Mouse (Mus musculus): ENCODE results near the gene Selenoo.

Gene Selenoo

DNA sequence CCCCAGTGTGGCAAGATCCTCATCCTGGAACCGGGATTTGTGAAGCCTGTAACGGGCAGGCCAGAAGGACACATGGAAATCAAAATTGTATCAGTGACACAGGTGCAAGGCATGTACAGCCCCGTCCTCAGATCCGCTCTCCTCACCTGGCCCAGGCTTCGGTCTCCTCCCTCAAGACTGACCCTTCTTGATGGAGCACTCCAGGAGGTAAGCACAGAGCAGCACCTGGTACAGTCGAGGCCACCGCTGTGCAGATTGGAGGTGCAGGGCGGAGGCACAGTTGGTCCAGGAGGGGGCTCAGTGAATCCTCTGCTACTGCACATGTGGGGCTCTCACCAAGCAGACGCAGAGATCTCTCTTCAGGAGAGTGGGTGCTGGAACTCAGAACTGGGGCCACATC lies 36.5 kb downstream of the Selenoo start:
- in situ Hi-C loops (cut with MboI; ENCODE audit: low sequenced_read_pairs) = no loop called here

DNA sequence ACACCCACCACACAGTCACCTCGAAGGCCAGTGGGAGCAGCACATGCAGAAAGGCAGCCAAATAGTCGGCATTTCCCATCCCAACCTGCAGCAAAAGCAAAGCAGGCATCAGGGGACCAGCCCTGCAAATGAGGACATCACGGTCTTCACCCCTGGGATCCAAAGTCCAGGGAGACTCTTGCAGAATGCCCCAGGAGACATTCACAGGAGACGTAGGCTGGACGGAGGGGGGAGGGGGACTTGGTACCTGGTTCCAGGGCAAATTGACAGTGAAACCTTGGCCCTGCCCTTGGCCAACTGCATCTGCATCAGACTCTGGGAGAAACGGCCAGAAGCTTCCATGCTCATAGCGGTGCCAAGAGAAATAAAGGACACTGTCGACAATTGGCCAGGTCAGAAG lies 37.7 kb downstream of the Selenoo start:
- in situ Hi-C loops (cut with MboI; ENCODE audit: low sequenced_read_pairs) = no loop called here

DNA sequence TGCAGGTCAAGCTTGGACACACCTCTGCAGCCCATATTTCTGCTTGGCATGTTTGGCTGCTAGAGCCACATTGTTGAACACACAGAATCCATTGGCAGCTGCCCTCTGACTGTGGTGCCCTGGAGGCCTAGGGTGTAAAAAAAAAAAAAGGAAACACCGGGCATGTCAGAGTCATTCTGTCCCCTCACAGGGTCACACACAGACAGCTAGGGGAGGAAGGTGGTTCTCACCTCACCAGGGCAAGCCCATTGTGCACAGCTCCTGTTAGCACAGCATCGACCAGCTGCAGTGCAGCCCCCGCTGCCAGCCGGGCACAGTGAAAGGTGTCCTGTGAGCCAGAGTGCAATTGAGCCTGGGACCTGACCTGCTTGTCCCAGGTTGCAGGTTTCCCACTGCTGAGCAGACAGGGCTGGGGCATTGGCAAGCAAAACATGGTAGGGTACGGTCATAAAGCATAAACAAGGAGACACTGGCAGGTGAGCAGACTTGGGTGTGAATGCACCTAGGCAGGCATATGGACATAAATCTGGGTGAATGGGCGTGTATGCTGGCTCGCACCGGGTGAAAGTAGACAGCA lies 38.6 kb downstream of the Selenoo start:
- in situ Hi-C loops (cut with MboI; ENCODE audit: low sequenced_read_pairs) = no loop called here

GRCm38 (mm10) chr15:89128382-89129350 lies 39.8 kb downstream of the Selenoo start, which contains the start of gene Hdac10:
TSS of gene Hdac10 (minus strand) at chr15:89128700.
- in situ Hi-C loops (cut with MboI; ENCODE audit: low sequenced_read_pairs) = no loop called here

GRCm38 (mm10) chr15:89130245-89130644 lies 41.4 kb downstream of the Selenoo start:
- in situ Hi-C loops (cut with MboI; ENCODE audit: low sequenced_read_pairs) = no loop called here

GRCm38 (mm10) chr15:89131316-89131715 lies 42.4 kb downstream of the Selenoo start:
- in situ Hi-C loops (cut with MboI; ENCODE audit: low sequenced_read_pairs) = no loop called here

DNA sequence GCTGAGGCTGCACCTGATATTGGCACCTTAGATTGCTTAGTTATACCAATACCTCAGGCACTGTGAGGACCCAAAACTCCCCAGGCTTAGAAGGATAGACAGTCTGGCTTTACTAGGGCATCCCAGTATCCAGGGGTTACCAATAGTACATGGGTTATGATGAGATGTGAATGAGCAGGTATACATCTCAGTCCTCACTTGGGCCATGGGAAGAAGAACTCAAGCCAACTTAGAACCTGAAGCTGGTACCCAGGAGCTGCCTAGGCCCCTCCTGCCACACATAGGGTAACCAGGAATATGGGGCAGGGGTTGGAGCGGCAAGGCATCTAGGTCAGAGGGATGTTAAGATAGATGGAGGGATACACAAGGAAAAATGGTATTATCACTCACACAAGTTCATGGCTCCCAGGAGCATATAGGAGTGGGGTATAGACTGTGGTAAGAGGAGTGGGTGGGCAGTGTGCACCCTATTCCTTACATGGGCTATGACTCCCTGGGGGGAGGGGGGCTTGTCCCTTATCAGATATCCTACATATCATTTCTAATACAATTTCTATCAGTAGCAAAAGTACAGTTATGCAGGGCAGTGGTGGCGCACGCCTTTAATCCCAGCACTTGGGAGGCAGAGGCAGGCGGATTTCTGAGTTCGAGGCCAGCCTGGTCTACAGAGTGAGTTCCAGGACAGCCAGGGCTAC lies 47.7 kb downstream of the Selenoo start:
- in situ Hi-C loops (cut with MboI; ENCODE audit: low sequenced_read_pairs) = no loop called here

GRCm38 (mm10) chr15:89137378-89138045 lies 48.6 kb downstream of the Selenoo start:
- in situ Hi-C loops (cut with MboI; ENCODE audit: low sequenced_read_pairs) = no loop called here

DNA sequence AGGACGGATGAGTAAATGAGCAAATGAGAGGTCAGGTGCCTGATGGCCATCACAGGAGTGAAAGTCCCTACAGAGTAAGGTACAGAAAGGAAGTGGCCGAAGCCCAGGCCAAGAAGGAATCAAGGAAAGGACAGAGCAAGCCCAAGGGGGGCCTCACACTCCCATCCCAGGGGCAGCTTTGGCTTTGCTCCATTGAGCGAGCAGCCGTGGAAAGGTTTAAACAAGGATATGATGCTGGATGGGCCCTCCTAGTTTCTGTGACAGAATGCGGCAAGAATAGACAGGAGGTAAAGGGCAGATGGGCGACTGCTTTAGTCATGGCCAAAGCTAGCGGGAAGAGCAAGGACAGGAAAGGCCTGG lies 49.1 kb downstream of the Selenoo start:
- in situ Hi-C loops (cut with MboI; ENCODE audit: low sequenced_read_pairs) = no loop called here

GRCm38 (mm10) chr15:89138531-89138930 lies 49.6 kb downstream of the Selenoo start:
- in situ Hi-C loops (cut with MboI; ENCODE audit: low sequenced_read_pairs) = no loop called here

DNA sequence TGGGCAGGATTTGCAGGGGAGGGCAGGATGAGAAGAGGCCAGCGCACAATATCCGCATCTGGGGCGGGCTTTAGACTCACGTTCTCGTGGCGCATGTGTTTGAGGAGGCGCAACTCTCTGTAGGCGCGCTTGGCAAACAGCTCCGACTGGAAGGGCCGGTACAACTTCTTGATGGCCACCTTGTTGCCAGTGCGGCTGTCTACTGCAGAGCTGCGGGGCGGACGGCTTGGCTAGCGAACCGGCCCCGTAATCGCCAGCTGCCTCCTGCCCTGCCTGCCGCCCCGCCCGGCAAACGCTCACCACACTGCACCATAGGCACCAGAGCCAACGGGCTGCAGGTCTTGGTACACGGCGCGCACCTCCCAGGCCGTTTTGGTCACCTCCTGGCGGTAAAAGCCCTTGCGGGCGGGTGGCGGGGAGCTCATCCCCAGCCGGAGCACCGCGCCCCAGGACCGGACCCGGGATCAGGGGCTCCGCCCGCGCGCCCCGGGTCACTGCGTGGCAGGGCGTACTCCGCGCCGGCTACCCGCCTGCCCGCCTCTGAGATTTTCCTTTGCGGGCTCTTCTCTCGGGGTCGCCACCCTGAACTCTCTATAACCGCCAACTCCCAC lies 51.3 kb downstream of the Selenoo start:
- in situ Hi-C loops (cut with MboI; ENCODE audit: low sequenced_read_pairs) = no loop called here

GRCm38 (mm10) chr15:89140659-89141252 lies 51.9 kb downstream of the Selenoo start, which contains the start of gene Mapk12:
TSS of gene Mapk12 (minus strand) at chr15:89140703.
- in situ Hi-C loops (cut with MboI; ENCODE audit: low sequenced_read_pairs) = no loop called here

DNA sequence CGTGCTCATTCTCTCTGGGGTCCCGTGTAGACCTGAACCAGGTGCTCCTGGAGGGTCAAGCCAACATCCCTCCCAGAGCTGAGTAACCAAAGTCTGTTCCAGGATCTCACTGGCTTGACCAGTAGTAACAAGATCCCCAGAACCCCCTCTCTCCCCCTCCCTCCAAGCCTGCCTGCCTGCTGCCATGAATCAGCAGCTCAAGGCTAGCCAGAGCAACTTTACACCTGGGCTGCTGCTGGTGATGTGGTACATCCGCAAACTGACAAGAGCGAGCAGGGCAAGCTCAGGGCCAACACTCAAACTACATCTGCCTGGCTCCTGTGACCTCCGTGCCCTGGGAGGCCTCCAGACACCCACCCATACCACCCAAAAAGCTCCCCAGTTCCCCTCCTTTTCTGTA lies 52.6 kb downstream of the Selenoo start:
- in situ Hi-C loops (cut with MboI; ENCODE audit: low sequenced_read_pairs) = no loop called here

GRCm38 (mm10) chr15:89141905-89142304 lies 53.0 kb downstream of the Selenoo start:
- in situ Hi-C loops (cut with MboI; ENCODE audit: low sequenced_read_pairs) = no loop called here

DNA sequence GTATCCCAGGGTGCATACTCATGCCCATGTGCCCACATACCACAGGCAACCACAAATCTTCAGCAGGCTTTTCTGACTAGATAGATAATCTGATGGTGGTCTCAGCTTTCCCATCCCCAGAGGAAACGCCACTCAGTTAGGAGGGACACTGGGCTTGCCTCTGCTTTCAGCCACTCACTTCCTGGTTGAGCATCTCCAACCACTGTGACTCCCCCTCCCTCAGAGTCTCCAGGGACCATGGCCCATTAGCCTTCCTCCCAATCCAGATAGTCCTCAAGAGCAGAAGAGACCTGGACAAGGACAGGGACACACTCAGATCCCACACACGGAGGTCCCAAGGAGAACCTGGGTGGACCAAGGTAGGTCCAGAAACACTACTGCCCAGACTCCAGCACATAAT lies 54.2 kb downstream of the Selenoo start:
- in situ Hi-C loops (cut with MboI; ENCODE audit: low sequenced_read_pairs) = no loop called here

DNA sequence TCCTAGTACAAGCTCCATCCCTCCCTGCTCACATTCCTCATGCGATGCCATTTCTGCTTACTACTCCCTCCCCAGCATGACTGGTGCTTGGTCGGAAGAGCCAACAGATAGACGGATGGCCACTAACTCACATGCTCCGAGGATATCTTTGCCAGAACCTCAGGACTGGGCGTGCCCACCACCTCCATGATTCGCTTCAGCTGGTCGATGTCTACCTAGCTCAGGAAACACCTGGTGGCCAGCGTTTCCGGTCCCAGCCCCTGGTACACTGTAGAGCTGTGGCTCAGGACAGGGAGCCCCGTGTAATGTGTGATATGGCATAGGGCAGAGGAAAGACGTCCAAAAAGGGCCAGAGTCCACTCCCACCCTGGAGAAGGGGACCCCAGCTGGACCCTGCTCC lies 56.1 kb downstream of the Selenoo start:
- in situ Hi-C loops (cut with MboI; ENCODE audit: low sequenced_read_pairs) = no loop called here

DNA sequence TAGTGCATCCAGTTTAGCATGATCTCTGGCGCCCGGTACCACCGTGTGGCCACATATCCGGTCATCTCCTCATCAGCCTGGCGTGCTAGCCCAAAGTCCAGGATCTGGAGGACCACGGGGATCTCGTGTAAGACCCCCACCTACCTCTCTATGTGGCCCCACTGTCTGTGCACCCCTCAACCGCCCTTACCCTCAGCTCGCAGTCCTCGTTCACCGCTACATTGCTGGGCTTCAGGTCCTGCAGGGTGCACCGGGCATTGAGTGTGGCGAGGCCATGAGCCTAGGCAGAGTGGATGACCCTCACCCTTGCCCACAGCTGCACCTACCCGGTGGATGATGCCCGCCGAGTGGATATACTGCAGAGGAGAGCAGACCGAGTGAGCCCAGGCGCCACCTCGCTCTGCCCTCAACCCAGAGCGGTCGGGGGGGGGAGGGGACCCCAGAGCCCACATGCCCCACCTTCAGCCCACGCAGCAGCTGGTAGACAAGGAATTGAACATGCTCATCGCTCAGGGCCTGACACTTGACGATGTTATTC lies 57.0 kb downstream of the Selenoo start:
- in situ Hi-C loops (cut with MboI; ENCODE audit: low sequenced_read_pairs) = no loop called here

- in situ Hi-C loops (cut with MboI; ENCODE audit: low sequenced_read_pairs) = no loop called here
Observed at GRCm38 (mm10) chr15:89146537-89146936, 57.7 kb downstream of the Selenoo start.

- in situ Hi-C loops (cut with MboI; ENCODE audit: low sequenced_read_pairs) = no loop called here
Observed at GRCm38 (mm10) chr15:89147024-89147423, 58.1 kb downstream of the Selenoo start.

GRCm38 (mm10) chr15:89147456-89147855 lies 58.6 kb downstream of the Selenoo start:
- in situ Hi-C loops (cut with MboI; ENCODE audit: low sequenced_read_pairs) = no loop called here

Data from CH12F3 (cell line).